Mouse (Mus musculus) forebrain, postnatal 0 days (tissue): ENCODE results near the gene Ciart. TPM values are rescaled to one million over a fixed set of nuclear protein-coding genes. Genes with fewer than 3 reads are reported as not detected.
"Not testable (repeated sequence)": the region's sequence is repeated elsewhere in the genome, so short reads cannot be mapped to it uniquely, and the experiment has no call there.

ENCODE experiments used
- ATAC-seq: fragments of 200-750 bp; cut with Nextera tagmentation; 2 replicates; pipeline ENCODE4 v1.8.0; 2017; ENCODE audit warnings: mild to moderate bottlenecking, moderate library complexity
- DNase-seq: peaks from one replicate; pipeline ENCODE4 v3.0.0-alpha.2; 2015
- H3K27ac ChIP-seq: fragments of 300-500 bp; sonication (generic); 2 replicates; pipeline ENCODE4 v1.5.1; 2014; ENCODE audit warnings: low read depth, mild to moderate bottlenecking, antibody characterized with exemption, low read length, moderate library complexity, mixed read lengths
- H3K27me3 ChIP-seq: fragments of 300-500 bp; sonication (generic); 2 replicates; pipeline ENCODE4 v1.6.1; 2014; ENCODE audit warnings: mild to moderate bottlenecking, low read length, mixed read lengths; ENCODE audit not compliant: insufficient read depth
- H3K36me3 ChIP-seq: fragments of 300-500 bp; sonication (generic); 2 replicates; pipeline ENCODE4 v1.6.1; 2014; ENCODE audit warnings: mild to moderate bottlenecking, moderate library complexity; ENCODE audit not compliant: insufficient read depth
- H3K4me1 ChIP-seq: fragments of 300-500 bp; sonication (generic); 2 replicates; pipeline ENCODE4 v1.6.1; 2014; ENCODE audit warnings: antibody characterized with exemption; ENCODE audit not compliant: insufficient read depth
- H3K4me2 ChIP-seq: fragments of 300-500 bp; sonication (generic); 2 replicates; pipeline ENCODE4 v1.6.1; 2014; ENCODE audit warnings: low read depth, mild to moderate bottlenecking, moderate library complexity
- H3K4me3 ChIP-seq: fragments of 300-500 bp; sonication (generic); 2 replicates; pipeline ENCODE4 v1.5.1; 2014; ENCODE audit warnings: low read depth, low read length, mixed read lengths
- H3K9ac ChIP-seq: fragments of 300-500 bp; sonication (generic); 2 replicates; pipeline ENCODE4 v1.6.1; 2014; ENCODE audit warnings: mild to moderate bottlenecking
- H3K9me3 ChIP-seq: fragments of 300-500 bp; sonication (generic); 2 replicates; pipeline ENCODE4 v1.6.1; 2016; ENCODE audit warnings: low read length
- CTCF ChIP-seq: sonication (generic); IDR thresholded peaks from 2 replicates; pipeline ENCODE4 v1.5.1; 2016; ENCODE audit warnings: antibody characterized with exemption, control low read depth, low read depth
- WGBS: fragments of 180-500 bp; shearing (Covaris S2); extraction: QIAGEN DNeasy Blood & Tissue Kit; methylation state at CpG from one replicate; pipeline ENCODE4 v1.1.7; 2014; 5-methylcytosine and 5-hydroxymethylcytosine counted together
- polyA plus RNA-seq: library from polyadenylated mRNA; unstranded; fragments of >200 nt; fragmentation: Nextera tagmentation; extraction: Ambion mirVana; gene quantifications from 2 replicates; pipeline ENCODE4 v1.2.1, GENCODE M21; 2015
- total RNA-seq: library from RNA; depleted of rRNA; stranded (reverse); fragments of >200 nt; gene quantifications from 2 replicates; pipeline ENCODE4 v1.2.3, GENCODE M21; 2014

Gene Ciart
- total and polyA plus RNA-seq, 2 experiments from 2014 or later: 3.4 to 8.2 TPM

DNA sequence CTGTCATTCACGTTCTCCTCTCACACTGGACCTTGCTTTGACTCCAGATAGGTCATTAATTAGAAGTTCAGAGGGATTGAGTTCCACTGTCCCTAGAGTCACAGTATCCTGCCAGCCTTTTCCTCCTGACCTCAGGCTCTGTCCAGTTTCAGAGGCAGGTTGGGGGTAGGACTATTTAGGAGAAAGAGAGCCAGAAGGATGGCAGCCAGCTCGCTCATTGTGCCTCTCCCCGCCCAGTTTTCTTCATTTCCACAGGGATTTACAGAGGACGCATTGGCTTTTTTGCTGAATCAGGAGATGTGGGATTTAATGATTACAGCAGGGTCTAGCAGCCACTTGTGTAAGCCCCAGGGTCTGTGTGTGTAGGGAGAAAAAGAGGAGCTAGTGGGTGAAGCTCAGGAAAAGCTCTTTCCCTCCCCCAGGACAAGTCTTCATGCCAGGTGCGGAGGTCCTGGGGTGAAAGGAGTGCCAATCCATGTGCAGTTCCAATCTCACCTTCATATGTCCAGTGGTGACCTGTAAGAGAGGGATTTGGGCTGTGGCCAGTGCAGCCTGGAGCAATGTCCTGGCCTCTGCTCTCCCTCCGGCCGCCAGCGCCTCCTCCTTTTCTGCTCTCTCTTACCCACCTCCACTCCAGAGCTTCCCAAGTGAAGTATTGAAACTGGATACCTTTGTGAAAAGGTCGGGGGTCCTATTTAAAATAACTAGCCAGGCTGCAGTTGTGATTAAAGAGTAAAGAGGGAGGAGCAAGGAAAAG is 19.7 kb upstream of the Ciart start:
- no peak overlapping the region for H3K4me2 ChIP-seq
- ATAC-seq (no peak), DNase-seq (no peak)
- H3K27ac ChIP-seq: no peak overlapping the region
- H3K4me3 ChIP-seq: no peak overlapping the region
- H3K9ac ChIP-seq: no peak overlapping the region
- peaks cover 22% of the 10 kb centered on the region for H3K4me1 ChIP-seq
- H3K36me3 ChIP-seq: 0 out of 2 replicates have a peak, but pooled peaks cover 3% of the 10 kb centered on the region
- WGBS: 69% methylated on average over 9 of the region's 9 CpGs
- H3K27me3 ChIP-seq: peaks cover 9% of the 10 kb centered on the region; the same call in 1 of the 2 replicates
- no peaks in the 10 kb centered on the region for H3K9me3 ChIP-seq
- TF ChIP-seq CTCF: no peak

DNA sequence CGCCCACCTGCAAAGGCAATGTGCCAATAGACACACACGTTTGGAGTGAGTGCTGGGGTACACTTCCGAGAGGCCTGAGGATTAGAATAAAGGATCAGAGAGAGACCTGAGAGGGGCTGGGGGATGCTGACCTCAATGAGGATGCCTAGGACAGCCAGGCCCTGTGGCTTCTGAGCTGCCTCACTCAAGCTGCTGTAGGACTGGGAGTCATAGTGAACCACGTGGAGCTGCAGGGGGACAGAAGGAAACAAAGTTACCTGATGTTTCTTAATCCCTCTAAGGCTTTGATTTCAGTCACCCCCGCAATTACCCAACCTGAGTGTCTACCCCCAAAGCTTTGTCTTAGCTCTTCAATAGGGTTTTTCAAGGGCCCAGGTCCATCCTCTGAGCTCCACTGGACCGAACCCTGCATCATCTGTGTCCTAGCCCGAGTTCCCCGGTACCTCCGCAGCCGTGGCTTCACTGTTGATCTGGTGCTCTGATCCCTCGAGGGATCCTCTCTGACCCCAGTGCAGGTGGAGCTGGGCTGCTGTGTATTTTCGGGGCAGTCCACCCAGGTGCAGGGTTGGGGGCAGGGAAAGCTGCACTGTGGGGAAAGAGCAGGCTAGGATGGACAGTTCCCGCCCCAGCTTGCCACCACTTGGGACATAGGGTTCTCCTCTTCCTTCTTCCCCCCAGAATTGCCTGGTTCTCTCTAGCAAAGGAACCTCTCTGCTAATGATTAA is 17.9 kb upstream of the Ciart start:
- DNase-seq (no peak), ATAC-seq (no peak)
- H3K36me3 ChIP-seq: 0 out of 2 replicates have a peak, but pooled peaks cover 3% of the 10 kb centered on the region
- 76% methylated on average over 13 of the region's 13 CpGs for WGBS
- H3K4me1 ChIP-seq: peaks cover 7% of the 10 kb centered on the region; the same call in 1 of the 2 replicates
- H3K4me3 ChIP-seq: no peak overlapping the region
- H3K9me3 ChIP-seq: no peaks in the 10 kb centered on the region
- no peak overlapping the region for H3K4me2 ChIP-seq
- no peak overlapping the region for H3K27ac ChIP-seq
- 0 out of 2 replicates have a peak, but pooled peaks cover 4% of the 10 kb centered on the region for H3K27me3 ChIP-seq
- no peak overlapping the region for H3K9ac ChIP-seq
- TF ChIP-seq CTCF: no peak

- WGBS: 86% methylated on average over 7 of the region's 7 CpGs
Measured at GRCm38 (mm10) chr3:95895501-95895900, 13.4 kb upstream of the Ciart start.

GRCm38 (mm10) chr3:95894317-95895160 is 12.5 kb upstream of the Ciart start:
- Histone ChIP-seq H3K9me3 (no peaks in the 10 kb centered on the region), H3K9ac (peak overlapping the region; percentile 73), H3K4me1 (peaks cover 8% of the 10 kb centered on the region), H3K4me3 (peak overlapping the region; percentile 58), H3K27ac (peak overlapping the region; percentile 52; the same call in 1 of the 2 replicates), H3K36me3 (0 out of 2 replicates have a peak, but pooled peaks cover 3% of the 10 kb centered on the region), H3K27me3 (no peaks in the 10 kb centered on the region), H3K4me2 (peak overlapping the region; percentile 78)
- peak; percentile 1; the same call in 1 of the 2 replicates for ATAC-seq
- WGBS: 16% methylated on average over 16 of the region's 16 CpGs
- DNase-seq: peak; percentile 45
- no peak for TF ChIP-seq CTCF

More at GRCm38 (mm10) chr3:95895501-95895900, 13.4 kb upstream of the Ciart start:
- H3K27ac ChIP-seq, ATAC-seq, H3K9ac ChIP-seq, H3K36me3 ChIP-seq, H3K27me3 ChIP-seq, H3K4me2 ChIP-seq, H3K4me1 ChIP-seq, H3K9me3 ChIP-seq, DNase-seq, H3K4me3 ChIP-seq: not testable (repeated sequence)

- not testable (repeated sequence) for H3K27me3 ChIP-seq, H3K9me3 ChIP-seq, H3K36me3 ChIP-seq, H3K4me1 ChIP-seq
- H3K9ac ChIP-seq: peak within 1 kb of the TSS; percentile 73
- peak within 1 kb of the TSS; percentile 52 for H3K27ac ChIP-seq
- peak; percentile 95 for DNase-seq
- H3K4me2 ChIP-seq: peak within 1 kb of the TSS; percentile 78
- WGBS: under 1% methylated on average over 25 of the region's 43 CpGs
- peak; percentile 100 for ATAC-seq
- peak within 1 kb of the TSS; percentile 58 for H3K4me3 ChIP-seq
Measured at GRCm38 (mm10) chr3:95893606-95894316, 11.7 kb upstream of the Ciart start, which contains the start of gene Aph1a. Gene Aph1a (plus strand): TSS chr3:95893969.

DNA sequence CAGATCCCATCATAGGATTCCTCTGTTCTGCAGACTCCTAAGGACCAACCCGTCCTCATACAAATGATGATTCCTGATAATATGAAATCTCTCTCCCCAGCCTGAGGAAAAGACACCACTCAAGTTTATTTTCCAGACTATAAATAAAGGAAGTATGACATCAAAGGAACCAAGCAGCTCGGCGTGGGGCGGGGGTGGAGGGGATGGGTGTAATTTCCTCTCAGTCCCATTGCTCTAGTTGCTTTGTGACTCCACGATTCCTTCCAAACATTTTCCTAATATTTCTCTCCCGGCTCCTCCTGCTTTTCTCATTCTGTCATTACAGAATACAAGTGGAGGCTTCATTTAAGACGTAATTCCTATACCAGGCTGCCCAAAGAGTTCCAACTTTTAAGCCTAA is 11.1 kb upstream of the Ciart start:
- Histone ChIP-seq H3K4me1 (peaks cover 8% of the 10 kb centered on the region), H3K9ac (peak overlapping the region; percentile 43), H3K4me3 (peak overlapping the region; percentile 58), H3K4me2 (peak overlapping the region; percentile 57), H3K9me3 (no peaks in the 10 kb centered on the region), H3K27me3 (no peaks in the 10 kb centered on the region), H3K36me3 (0 out of 2 replicates have a peak, but pooled peaks cover 3% of the 10 kb centered on the region), H3K27ac (peak overlapping the region; percentile 51)
- DNase-seq (no peak), ATAC-seq (no peak)
- 26% methylated on average over 7 of the region's 7 CpGs for WGBS
- TF ChIP-seq CTCF: no peak
